8 mouse cellular contexts compared by ENCODE assay signal in the genomic region with DNA sequence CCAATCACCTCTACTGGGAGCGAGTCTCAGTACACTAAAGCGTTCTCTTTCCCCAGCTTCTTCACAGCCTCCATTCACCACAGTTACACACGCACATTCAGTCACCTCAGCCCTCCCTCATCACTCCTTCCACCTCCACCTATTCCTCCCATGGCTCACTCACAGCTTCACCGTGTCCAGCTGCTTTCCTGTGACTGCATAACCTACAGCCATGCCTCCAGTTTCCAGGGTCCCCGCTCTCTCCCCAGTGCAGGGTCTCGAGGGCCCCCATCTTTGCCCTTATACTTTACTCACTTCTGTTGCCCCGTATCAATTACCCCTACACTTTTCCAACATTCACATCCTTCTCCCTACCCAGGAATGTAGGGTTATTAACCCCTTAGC. TPM values are rescaled to one million over a fixed set of nuclear protein-coding genes. Genes with fewer than 3 reads are reported as not detected.
DNase-seq lines count a peak whose midpoint lies in the region; ATAC-seq and TF ChIP-seq lines count a peak whose summit lies in the region.

No protein-coding gene starts in this region.

- TF ChIP-seq CTCF in kidney, postnatal 0 days (IDR thresholded peaks at IDR 0.05; ENCODE audit: low read depth) = no peak

- H3K9ac ChIP-seq in kidney, postnatal 0 days (ENCODE audit: low read depth, low read length) = peak overlapping the region; percentile 87; the same call in 1 of the 2 replicates
- H3K9ac ChIP-seq in embryonic facial prominence, embryonic 14.5 days (ENCODE audit: low read depth, low read length) = peak overlapping the region; percentile 84
- H3K9ac ChIP-seq in intestine, embryonic 16.5 days (ENCODE audit: low read depth, low read length) = peak overlapping the region; percentile 84; the same call in 1 of the 2 replicates
- H3K9ac ChIP-seq in neural tube, embryonic 12.5 days = peak overlapping the region; percentile 86; the same call in 1 of the 2 replicates

- no peaks in the 10 kb centered on the region for H3K9me3 ChIP-seq in kidney, postnatal 0 days (replicated peaks; ENCODE audit: low read length)
- H3K9me3 ChIP-seq in embryonic facial prominence, embryonic 14.5 days (ENCODE audit: control insufficient read depth, low read length) = no peaks in the 10 kb centered on the region
- no peaks in the 10 kb centered on the region for H3K9me3 ChIP-seq in intestine, embryonic 16.5 days (ENCODE audit: control insufficient read depth, low read length)
- H3K9me3 ChIP-seq in neural tube, embryonic 12.5 days = no peaks in the 10 kb centered on the region

- 0 out of 2 replicates have a peak, but pooled peaks have one; percentile 2 for ATAC-seq in kidney, postnatal 0 days (replicated peaks; ENCODE audit: low FRiP score, low read depth)
- ATAC-seq in embryonic facial prominence, embryonic 14.5 days (ENCODE audit: low read depth) = no peak
- ATAC-seq in intestine, embryonic 16.5 days = no peak
- no peak for ATAC-seq in neural tube, embryonic 12.5 days (ENCODE audit: low FRiP score, low read depth)

- 18% methylated on average over 7 of the region's 7 CpGs for WGBS in kidney, postnatal 0 days
- WGBS in embryonic facial prominence, embryonic 14.5 days = 31% methylated on average over 7 of the region's 7 CpGs
- 39% methylated on average over 7 of the region's 7 CpGs for WGBS in intestine, embryonic 16.5 days
- 44% methylated on average over 7 of the region's 7 CpGs for whole genome bisulfite sequencing in neural tube, embryonic 12.5 days

- H3K36me3 ChIP-seq in kidney, postnatal 0 days (ENCODE audit: insufficient read depth, low read length) = 0 out of 2 replicates have a peak, but pooled peaks cover 11% of the 10 kb centered on the region
- H3K36me3 ChIP-seq in embryonic facial prominence, embryonic 14.5 days (ENCODE audit: control insufficient read depth, insufficient read depth, low read length) = peaks cover 24% of the 10 kb centered on the region
- no peaks in the 10 kb centered on the region; the same call in 1 of the 2 replicates for H3K36me3 ChIP-seq in intestine, embryonic 16.5 days (ENCODE audit: control insufficient read depth, insufficient read depth, low read length)
- H3K36me3 ChIP-seq in neural tube, embryonic 12.5 days = peaks cover 23% of the 10 kb centered on the region

- H3K27ac ChIP-seq in kidney, postnatal 0 days = peak overlapping the region; percentile 88
- no peak overlapping the region for H3K27ac ChIP-seq in embryonic facial prominence, embryonic 14.5 days (replicated peaks; ENCODE audit: low read depth, low read length)
- no peak overlapping the region for H3K27ac ChIP-seq in intestine, embryonic 16.5 days (ENCODE audit: low read length)
- no peak overlapping the region for H3K27ac ChIP-seq in neural tube, embryonic 12.5 days

- peak overlapping the region; percentile 80 for H3K4me3 ChIP-seq in kidney, postnatal 0 days (replicated peaks; ENCODE audit: low read depth, low read length)
- peak overlapping the region; percentile 78 for H3K4me3 ChIP-seq in embryonic facial prominence, embryonic 14.5 days (ENCODE audit: low read depth, low read length)
- peak overlapping the region; percentile 75 for H3K4me3 ChIP-seq in intestine, embryonic 16.5 days (ENCODE audit: low read length)
- H3K4me3 ChIP-seq in neural tube, embryonic 12.5 days = peak overlapping the region; percentile 77

- peak overlapping the region; percentile 100 for H3K4me2 ChIP-seq in kidney, postnatal 0 days (ENCODE audit: low read length)
- H3K4me2 ChIP-seq in embryonic facial prominence, embryonic 14.5 days (ENCODE audit: low read depth, low read length) = peak overlapping the region; percentile 98
- H3K4me2 ChIP-seq in intestine, embryonic 16.5 days (ENCODE audit: low read depth, low read length) = peak overlapping the region; percentile 94
- peak overlapping the region; percentile 98 for H3K4me2 ChIP-seq in neural tube, embryonic 12.5 days (replicated peaks)

- DNase-seq in kidney, postnatal 0 days (ENCODE audit: low spot score) = no peak
- no peak for DNase-seq in kidney, adult 9 months
- DNase-seq in embryonic facial prominence, embryonic 14.5 days (ENCODE audit: low spot score) = no peak
- DNase-seq in cerebellum, adult 18-20 months = no peak
- DNase-seq in layer of hippocampus, adult 8-10 months (ENCODE audit: low spot score in 2 of 2) = no peak
- no peak for DNase-seq in lung, postnatal 36 days

- H3K4me1 ChIP-seq in kidney, postnatal 0 days (replicated peaks; ENCODE audit: insufficient read depth, low read length) = peaks cover 7% of the 10 kb centered on the region; the same call in 1 of the 2 replicates
- peaks cover 4% of the 10 kb centered on the region; the same call in 1 of the 2 replicates for H3K4me1 ChIP-seq in embryonic facial prominence, embryonic 14.5 days (ENCODE audit: control insufficient read depth, insufficient read depth, low read length)
- H3K4me1 ChIP-seq in intestine, embryonic 16.5 days (ENCODE audit: control insufficient read depth, insufficient read depth, low read length) = peaks cover 8% of the 10 kb centered on the region
- peaks cover 8% of the 10 kb centered on the region; the same call in 1 of the 2 replicates for H3K4me1 ChIP-seq in neural tube, embryonic 12.5 days

- H3K27me3 ChIP-seq in kidney, postnatal 0 days (ENCODE audit: insufficient read depth, low read length) = 0 out of 2 replicates have a peak, but pooled peaks cover 4% of the 10 kb centered on the region
- H3K27me3 ChIP-seq in embryonic facial prominence, embryonic 14.5 days (replicated peaks; ENCODE audit: control insufficient read depth, insufficient read depth, low read length) = peaks cover 30% of the 10 kb centered on the region
- peaks cover 17% of the 10 kb centered on the region for H3K27me3 ChIP-seq in intestine, embryonic 16.5 days (replicated peaks; ENCODE audit: control insufficient read depth, insufficient read depth, low read length)
- peaks cover 27% of the 10 kb centered on the region for H3K27me3 ChIP-seq in neural tube, embryonic 12.5 days (replicated peaks)

RNA-seq across cellular contexts. Expression of a gene that starts 1.3 kb away (rescaled TPM):
- 18.6 and 20.8 TPM in 2 replicates for polyA plus RNA-seq in kidney, postnatal 0 days (2015; fragmentation: Nextera tagmentation; extraction: Ambion mirVana)
- 27.6 and 29.3 TPM in 2 replicates for polyA plus RNA-seq in embryonic facial prominence, embryonic 14.5 days (2014; fragmentation: Nextera tagmentation; extraction: Ambion mirVana)
- 17.5 and 18.9 TPM in 2 replicates for polyA plus RNA-seq in intestine, embryonic 16.5 days (2015; fragmentation: Nextera tagmentation; extraction: Ambion mirVana)
- polyA plus RNA-seq in neural tube, embryonic 12.5 days (2016; fragmentation: Nextera tagmentation; extraction: Ambion mirVana) = 41.4 and 50.5 TPM in 2 replicates
- total RNA-seq in layer of hippocampus, adult 8-10 months (2022) = 10 to 100 TPM; 44.5 to 52.9 (median 47.4) TPM

RNA-seq across cellular contexts. Expression of a gene that starts 15.4 kb away (rescaled TPM):
- polyA plus RNA-seq in kidney, postnatal 0 days (2015; fragmentation: Nextera tagmentation; extraction: Ambion mirVana) = 0.29 and 0.53 TPM in 2 replicates
- 2.2 and 2.4 TPM in 2 replicates for polyA plus RNA-seq in embryonic facial prominence, embryonic 14.5 days (2014; fragmentation: Nextera tagmentation; extraction: Ambion mirVana)
- polyA plus RNA-seq in intestine, embryonic 16.5 days (2015; fragmentation: Nextera tagmentation; extraction: Ambion mirVana) = 1.4 and 2.0 TPM in 2 replicates
- polyA plus RNA-seq in neural tube, embryonic 12.5 days (2016; fragmentation: Nextera tagmentation; extraction: Ambion mirVana) = 0.66 and 1.7 TPM in 2 replicates
- total RNA-seq in layer of hippocampus, adult 8-10 months (2022) = 10 to 100 TPM in 2 of 4 experiments, 1 to 10 TPM in 2; 3.8 to 16.9 (median 8.9) TPM

RNA-seq across cellular contexts. Expression of a gene that starts 36.0 kb away (rescaled TPM):
- not detected in 2 replicates for polyA plus RNA-seq in kidney, postnatal 0 days (2015; fragmentation: Nextera tagmentation; extraction: Ambion mirVana)
- polyA plus RNA-seq in embryonic facial prominence, embryonic 14.5 days (2014; fragmentation: Nextera tagmentation; extraction: Ambion mirVana) = 0.17 TPM in 1 of 2 replicates, not detected in the other
- 0.42 and 0.79 TPM in 2 replicates for polyA plus RNA-seq in intestine, embryonic 16.5 days (2015; fragmentation: Nextera tagmentation; extraction: Ambion mirVana)
- polyA plus RNA-seq in neural tube, embryonic 12.5 days (2016; fragmentation: Nextera tagmentation; extraction: Ambion mirVana) = not detected in 2 replicates
- total RNA-seq in layer of hippocampus, adult 8-10 months (2022) = not detected

RNA-seq across cellular contexts. Expression of a gene that starts 37.6 kb away (rescaled TPM):
- polyA plus RNA-seq in kidney, postnatal 0 days (2015; fragmentation: Nextera tagmentation; extraction: Ambion mirVana) = 63.2 and 70.2 TPM in 2 replicates
- polyA plus RNA-seq in embryonic facial prominence, embryonic 14.5 days (2014; fragmentation: Nextera tagmentation; extraction: Ambion mirVana) = 59.4 and 59.8 TPM in 2 replicates
- polyA plus RNA-seq in intestine, embryonic 16.5 days (2015; fragmentation: Nextera tagmentation; extraction: Ambion mirVana) = 66.3 and 73.0 TPM in 2 replicates
- 135 and 136 TPM in 2 replicates for polyA plus RNA-seq in neural tube, embryonic 12.5 days (2016; fragmentation: Nextera tagmentation; extraction: Ambion mirVana)
- total RNA-seq in layer of hippocampus, adult 8-10 months (2022) = 100 to 1,000 TPM; 160 to 279 (median 221) TPM
